Mouse (Mus musculus): Measurements from ENCODE around the gene Klc1.

GRCm38 (mm10) chr12:111724638-111725337 is 33.9 kb upstream of the Klc1 start:
- TF ChIP-seq CTCF (IDR thresholded peaks at IDR 0.05; ENCODE audit: control insufficient read depth, insufficient read depth, insufficient read length): no peak
- TF ChIP-seq USF1 (IDR thresholded peaks at IDR 0.05; ENCODE audit: low read depth): no peak
- TF ChIP-seq MYOD1 (IDR thresholded peaks at IDR 0.05; ENCODE audit: control insufficient read depth, insufficient read length, low read depth): no peak
- no peak for TF ChIP-seq MYOG (IDR thresholded peaks at IDR 0.05; ENCODE audit: control insufficient read depth, extremely low read depth, insufficient read length)
- no peak for TF ChIP-seq MAX (IDR thresholded peaks at IDR 0.05)
